Mouse (Mus musculus) testis, adult 2 months (tissue): Measurements from ENCODE around the gene Mlip.

Experiments used
- CTCF ChIP-seq: fragments of 200-500 bp; IDR thresholded peaks from 2 replicates; pipeline ENCODE4 v1.5.1; 2012; ENCODE audit warnings: low read depth, mild to moderate bottlenecking, inconsistent platforms, low read length, moderate library complexity; ENCODE audit not compliant: control insufficient read depth, insufficient read depth, insufficient replicate concordance
- POLR2A ChIP-seq: fragments of 200-500 bp; IDR thresholded peaks from 2 replicates; pipeline ENCODE4 v1.6.1; 2012; ENCODE audit warnings: low read depth, mild to moderate bottlenecking, inconsistent platforms, low read length, moderate library complexity; ENCODE audit not compliant: control insufficient read depth

GRCm38 (mm10) chr9:77388956-77389355, 36.2 kb upstream of the Mlip start:
- TF ChIP-seq POLR2A (no peak), CTCF (no peak)
